Mouse (Mus musculus) cerebellum, adult 8-10 months (tissue): Measurements from ENCODE around the gene Sec63.
A peak's percentile ranks its signal among the peaks of the same experiment; 100 is the strongest.

ENCODE experiments used
- DNase-seq: peaks from one replicate; pipeline ENCODE4 v3.0.0; 2022

The Sec63 gene

GRCm38 (mm10) chr10:42760999-42761900, at the start of gene Sec63:
Gene Sec63 (plus strand): TSS chr10:42761496.
- peak; percentile 98 for DNase-seq

- DNase-seq, result no peak
Measured at GRCm38 (mm10) chr10:42714676-42715075, 46.6 kb upstream of the Sec63 start.

GRCm38 (mm10) chr10:42715366-42716035, 45.8 kb upstream of the Sec63 start:
- DNase-seq, result no peak

- no peak for DNase-seq
Measured at GRCm38 (mm10) chr10:42722116-42722515, 39.2 kb upstream of the Sec63 start.

GRCm38 (mm10) chr10:42723275-42724232, 37.7 kb upstream of the Sec63 start:
- DNase-seq, result no peak

- no peak for DNase-seq
Measured at GRCm38 (mm10) chr10:42729607-42730006, 31.7 kb upstream of the Sec63 start.

GRCm38 (mm10) chr10:42734546-42735060, 26.7 kb upstream of the Sec63 start:
- peak; percentile 9 for DNase-seq

- DNase-seq, result no peak
Measured at GRCm38 (mm10) chr10:42751813-42752212, 9.5 kb upstream of the Sec63 start.

- DNase-seq, result no peak
Measured at GRCm38 (mm10) chr10:42754341-42754740, 7.0 kb upstream of the Sec63 start.

- DNase-seq, result no peak
Measured at GRCm38 (mm10) chr10:42759741-42760140, 1.6 kb upstream of the Sec63 start.

- peak; percentile 27 for DNase-seq
Measured at GRCm38 (mm10) chr10:42760329-42760728, 967 bp upstream of the Sec63 start.

- DNase-seq, result no peak
Measured at GRCm38 (mm10) chr10:42761901-42762669, 789 bp downstream of the Sec63 start.

- no peak for DNase-seq
Measured at GRCm38 (mm10) chr10:42762670-42763058, 1.4 kb downstream of the Sec63 start.

- no peak for DNase-seq
Measured at GRCm38 (mm10) chr10:42763246-42763645, 1.9 kb downstream of the Sec63 start.

- no peak for DNase-seq
Measured at GRCm38 (mm10) chr10:42765344-42765743, 4.0 kb downstream of the Sec63 start.

GRCm38 (mm10) chr10:42775450-42775849, 14.2 kb downstream of the Sec63 start:
- DNase-seq, result no peak

- DNase-seq, result no peak
Measured at GRCm38 (mm10) chr10:42780753-42781152, 19.5 kb downstream of the Sec63 start.

- no peak for DNase-seq
Measured at GRCm38 (mm10) chr10:42781672-42782071, 20.4 kb downstream of the Sec63 start.

- DNase-seq, result no peak
Measured at GRCm38 (mm10) chr10:42800922-42801321, 39.6 kb downstream of the Sec63 start.

GRCm38 (mm10) chr10:42825923-42826322, 64.6 kb downstream of the Sec63 start:
- DNase-seq, result no peak

GRCm38 (mm10) chr10:42827155-42827554, 65.9 kb downstream of the Sec63 start:
- no peak for DNase-seq

GRCm38 (mm10) chr10:42830007-42830406, 68.7 kb downstream of the Sec63 start:
- no peak for DNase-seq
